Mouse (Mus musculus) kidney, embryonic 16.5 days (tissue): ENCODE measurements at regions not wholly inside any gene's neighbourhood (a gene's known extent, or its start where the extent isn't known, plus 50 kb on each side); places are given as distances from the start of the nearest gene placed in this dataset.
A peak's percentile ranks its signal among the peaks of the same experiment; 100 is the strongest.

Experiments used
- ATAC-seq: fragments of 200-750 bp; cut with Nextera tagmentation; 2 replicates; pipeline ENCODE4 v1.8.0; 2017; ENCODE audit warnings: moderate TSS enrichment; ENCODE audit not compliant: low FRiP score, low TSS enrichment
- H3K27ac ChIP-seq: fragments of 300-500 bp; sonication (generic); 2 replicates; pipeline ENCODE4 v1.5.1; 2014; ENCODE audit warnings: low read length
- H3K27me3 ChIP-seq: fragments of 300-500 bp; sonication (generic); 2 replicates; pipeline ENCODE4 v1.6.1; 2014; ENCODE audit warnings: low read length, control low read depth, mixed read lengths; ENCODE audit not compliant: insufficient read depth
- H3K36me3 ChIP-seq: fragments of 300-500 bp; sonication (generic); 2 replicates; pipeline ENCODE4 v1.6.1; 2014; ENCODE audit warnings: low read length, control low read depth, mixed read lengths; ENCODE audit not compliant: insufficient read depth
- H3K4me1 ChIP-seq: fragments of 300-500 bp; sonication (generic); 2 replicates; pipeline ENCODE4 v1.6.1; 2014; ENCODE audit warnings: low read length, control low read depth, mixed read lengths; ENCODE audit not compliant: insufficient read depth
- H3K4me2 ChIP-seq: fragments of 300-500 bp; sonication (generic); replicated peaks from 2 replicates; pipeline ENCODE4 v1.6.1; 2014; ENCODE audit warnings: low read depth, low read length
- H3K4me3 ChIP-seq: fragments of 300-500 bp; sonication (generic); 2 replicates; pipeline ENCODE4 v1.5.1; 2014; ENCODE audit warnings: mild to moderate bottlenecking, low read length
- H3K9ac ChIP-seq: fragments of 300-500 bp; sonication (generic); replicated peaks from 2 replicates; pipeline ENCODE4 v1.6.1; 2014; ENCODE audit warnings: low read length
- H3K9me3 ChIP-seq: fragments of 300-500 bp; sonication (generic); 2 replicates; pipeline ENCODE4 v1.6.1; 2016; ENCODE audit warnings: low read length, control low read depth
- WGBS: fragments of 180-500 bp; shearing (Covaris S2); extraction: QIAGEN DNeasy Blood & Tissue Kit; methylation state at CpG from one replicate; pipeline ENCODE4 v1.1.7; 2014; 5-methylcytosine and 5-hydroxymethylcytosine counted together

DNA sequence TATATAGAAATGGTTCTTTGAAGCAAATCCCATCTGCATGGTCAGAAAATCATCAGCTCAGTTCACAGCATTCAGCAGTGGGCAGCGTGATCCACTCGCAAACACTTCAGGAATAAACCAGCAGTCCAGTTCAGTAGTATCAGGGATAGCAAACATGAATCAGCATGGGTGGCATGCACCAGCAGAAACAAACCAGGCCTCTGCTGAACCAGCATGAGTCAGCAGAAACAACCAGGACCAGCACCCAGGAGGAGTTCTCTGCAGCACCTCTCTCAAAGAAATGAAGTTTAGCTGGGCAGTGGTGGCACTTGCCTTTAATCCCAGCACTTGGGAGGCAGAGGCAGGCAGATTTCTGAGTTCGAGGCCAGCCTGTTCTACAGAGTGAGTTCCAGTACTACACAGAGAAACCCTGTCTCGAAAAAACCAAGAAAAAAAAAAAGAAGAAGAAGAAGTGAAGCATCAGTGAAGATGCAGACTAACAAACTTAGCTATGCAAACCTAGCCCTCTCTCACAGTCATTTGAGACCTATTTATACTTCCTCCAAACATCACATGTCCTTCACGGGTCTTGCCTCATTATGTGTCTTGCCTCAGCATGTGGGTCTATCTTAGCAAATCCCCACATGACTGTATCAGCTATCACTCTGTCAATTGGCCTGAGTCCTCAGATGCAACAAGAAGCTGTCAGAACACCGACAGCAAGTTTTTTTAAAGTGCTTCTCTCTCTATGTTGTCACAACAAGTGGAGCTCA is 80.2 kb downstream of the Fthl17a start:
- Histone ChIP-seq H3K27ac (no peak overlapping the region), H3K4me2 (no peak overlapping the region), H3K9me3 (no peaks in the 10 kb centered on the region), H3K36me3 (no peaks in the 10 kb centered on the region), H3K9ac (no peak overlapping the region), H3K27me3 (no peaks in the 10 kb centered on the region), H3K4me1 (no peaks in the 10 kb centered on the region), H3K4me3 (no peak overlapping the region)
- ATAC-seq = no peak
- 83% methylated on average over 6 of the region's 6 CpGs for WGBS

GRCm38 (mm10) chrX:85343517-85343916 is 94.0 kb downstream of the Fthl17a start:
- Histone ChIP-seq H3K27ac (no peak overlapping the region), H3K36me3 (no peaks in the 10 kb centered on the region), H3K27me3 (no peaks in the 10 kb centered on the region), H3K9ac (no peak overlapping the region), H3K4me3 (no peak overlapping the region), H3K4me1 (no peaks in the 10 kb centered on the region), H3K4me2 (no peak overlapping the region), H3K9me3 (no peaks in the 10 kb centered on the region)
- 36% methylated on average over 3 of the region's 3 CpGs for WGBS
- peak; percentile 31; the same call in 1 of the 2 replicates for ATAC-seq

GRCm38 (mm10) chrX:85375296-85375695 is 125.8 kb downstream of the Fthl17a start:
- H3K4me3 ChIP-seq = no peak overlapping the region
- no peaks in the 10 kb centered on the region for H3K27me3 ChIP-seq
- no peaks in the 10 kb centered on the region for H3K4me1 ChIP-seq
- no peak for ATAC-seq
- WGBS = 49% methylated on average over 3 of the region's 3 CpGs
- H3K36me3 ChIP-seq = no peaks in the 10 kb centered on the region
- no peaks in the 10 kb centered on the region for H3K9me3 ChIP-seq
- H3K4me2 ChIP-seq = no peak overlapping the region
- no peak overlapping the region for H3K9ac ChIP-seq
- no peak overlapping the region for H3K27ac ChIP-seq

- Histone ChIP-seq H3K4me1 (no peaks in the 10 kb centered on the region), H3K4me3 (no peak overlapping the region), H3K9me3 (no peaks in the 10 kb centered on the region), H3K27ac (no peak overlapping the region), H3K27me3 (no peaks in the 10 kb centered on the region), H3K9ac (no peak overlapping the region), H3K4me2 (no peak overlapping the region), H3K36me3 (no peaks in the 10 kb centered on the region)
- ATAC-seq = no peak
- 92% methylated on average over 2 of the region's 2 CpGs for WGBS
Measured at GRCm38 (mm10) chrX:85384452-85384851, 135.0 kb downstream of the Fthl17a start.
